Comparison of ENCODE assay signal across 8 mouse cellular contexts in the genomic region with DNA sequence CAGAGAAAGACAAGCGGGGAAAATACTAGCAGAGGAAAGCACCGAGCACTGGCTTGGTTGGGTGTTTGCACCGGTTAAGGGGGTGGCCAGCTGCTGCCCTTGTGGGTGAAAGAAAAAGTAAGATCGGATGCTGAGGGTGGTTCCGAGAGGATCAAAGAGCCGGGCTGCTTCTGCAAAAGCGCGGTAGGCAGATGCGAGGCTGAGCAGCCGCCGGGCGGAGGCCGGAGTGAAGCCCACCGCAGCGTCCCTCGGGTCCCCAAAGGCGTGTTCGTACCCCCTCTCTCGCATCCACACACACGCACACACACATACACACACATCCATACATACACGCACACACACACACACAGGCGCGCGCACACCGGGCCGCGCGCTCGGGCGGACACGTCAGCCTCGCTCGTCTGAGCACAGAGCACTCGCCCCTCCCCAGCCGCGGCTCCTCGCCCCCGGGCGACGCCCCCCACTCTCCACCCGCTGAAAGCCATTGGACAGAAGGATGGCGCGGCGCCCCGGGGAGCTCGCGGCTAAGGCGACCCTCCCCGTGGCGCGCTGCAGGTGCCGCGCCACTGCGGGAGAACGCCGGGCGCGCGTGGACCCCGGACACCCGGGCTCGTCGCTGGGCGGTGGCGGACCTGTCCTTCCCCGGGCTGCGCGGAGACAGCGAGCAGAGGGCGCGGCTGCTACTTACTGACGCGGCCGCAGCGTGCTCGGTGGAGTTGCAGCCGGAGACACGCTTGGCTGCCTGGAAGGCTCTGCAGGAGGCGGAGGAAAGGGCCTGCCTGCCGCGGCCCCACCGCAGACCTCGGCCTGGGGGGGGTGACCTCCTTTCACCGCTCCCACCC. TPM values are rescaled to one million over a fixed set of nuclear protein-coding genes. Genes with fewer than 3 reads are reported as not detected.
DNase-seq lines count a peak whose midpoint lies in the region; ATAC-seq and TF ChIP-seq lines count a peak whose summit lies in the region.

No protein-coding gene starts in this region.

- peak overlapping the region; percentile 14; the same call in 1 of the 2 replicates for H3K27ac ChIP-seq in kidney, embryonic 15.5 days
- H3K27ac ChIP-seq in forebrain, embryonic 15.5 days (replicated peaks), result peak overlapping the region; percentile 97
- H3K27ac ChIP-seq in kidney, embryonic 16.5 days (ENCODE audit: low read length), result no peak overlapping the region
- no peak overlapping the region for H3K27ac ChIP-seq in liver, embryonic 12.5 days
- H3K27ac ChIP-seq in olfactory bulb, adult 2 months (ENCODE audit: insufficient read depth, low read depth, low read length), result peak overlapping the region; percentile 95

- H3K4me2 ChIP-seq in kidney, embryonic 15.5 days, result peak overlapping the region; percentile 94
- peak overlapping the region; percentile 93 for H3K4me2 ChIP-seq in forebrain, embryonic 15.5 days (replicated peaks)
- peak overlapping the region; percentile 98 for H3K4me2 ChIP-seq in kidney, embryonic 16.5 days (replicated peaks; ENCODE audit: low read depth, low read length)
- peak overlapping the region; percentile 75 for H3K4me2 ChIP-seq in liver, embryonic 12.5 days

- TF ChIP-seq CTCF in olfactory bulb, adult 2 months (IDR thresholded peaks at IDR 0.05; ENCODE audit: insufficient read depth, low read depth, low read length), result no peak

- TF ChIP-seq POLR2A in olfactory bulb, adult 2 months (IDR thresholded peaks at IDR 0.05; ENCODE audit: insufficient read depth, low read depth, low read length), result no peak; the same call in none of the 2 replicates

- peaks cover 74% of the 10 kb centered on the region for H3K27me3 ChIP-seq in kidney, embryonic 15.5 days
- H3K27me3 ChIP-seq in forebrain, embryonic 15.5 days, result no peaks in the 10 kb centered on the region
- H3K27me3 ChIP-seq in kidney, embryonic 16.5 days (ENCODE audit: insufficient read depth, low read length), result peaks cover 62% of the 10 kb centered on the region
- peaks cover 79% of the 10 kb centered on the region for H3K27me3 ChIP-seq in liver, embryonic 12.5 days (replicated peaks)

- H3K36me3 ChIP-seq in kidney, embryonic 15.5 days, result no peaks in the 10 kb centered on the region
- no peaks in the 10 kb centered on the region for H3K36me3 ChIP-seq in forebrain, embryonic 15.5 days
- H3K36me3 ChIP-seq in kidney, embryonic 16.5 days (ENCODE audit: insufficient read depth, low read length), result no peaks in the 10 kb centered on the region
- H3K36me3 ChIP-seq in liver, embryonic 12.5 days, result no peaks in the 10 kb centered on the region

- WGBS in kidney, embryonic 15.5 days, result under 1% methylated on average over 82 of the region's 84 CpGs
- WGBS in forebrain, embryonic 15.5 days, result under 1% methylated on average over 78 of the region's 84 CpGs
- WGBS in kidney, embryonic 16.5 days, result under 1% methylated on average over 75 of the region's 84 CpGs
- WGBS in liver, embryonic 12.5 days (ENCODE audit: insufficient replicate concordance), result under 1% methylated on average over 81 of the region's 84 CpGs
- WGBS in olfactory bulb, adult 2 months, result under 1% methylated on average over 82 of the region's 84 CpGs

- peak; percentile 93 for ATAC-seq in kidney, embryonic 15.5 days (replicated peaks; ENCODE audit: low FRiP score)
- peak; percentile 86 for ATAC-seq in forebrain, embryonic 15.5 days (replicated peaks)
- ATAC-seq in kidney, embryonic 16.5 days (ENCODE audit: low FRiP score, low TSS enrichment), result peak; percentile 92
- ATAC-seq in liver, embryonic 12.5 days, result 0 out of 2 replicates have a peak, but pooled peaks have one; percentile 32

- peak overlapping the region; percentile 63 for H3K4me3 ChIP-seq in kidney, embryonic 15.5 days (replicated peaks)
- H3K4me3 ChIP-seq in forebrain, embryonic 15.5 days, result peak overlapping the region; percentile 80
- H3K4me3 ChIP-seq in kidney, embryonic 16.5 days (ENCODE audit: low read length), result peak overlapping the region; percentile 78
- H3K4me3 ChIP-seq in liver, embryonic 12.5 days, result peak overlapping the region; percentile 54
- peak overlapping the region; percentile 81 for H3K4me3 ChIP-seq in olfactory bulb, adult 2 months (ENCODE audit: insufficient read depth, low read depth, low read length)

- peak overlapping the region; percentile 51 for H3K9ac ChIP-seq in kidney, embryonic 15.5 days
- peak overlapping the region; percentile 84 for H3K9ac ChIP-seq in forebrain, embryonic 15.5 days (replicated peaks)
- peak overlapping the region; percentile 76 for H3K9ac ChIP-seq in kidney, embryonic 16.5 days (replicated peaks; ENCODE audit: low read length)
- no peak overlapping the region for H3K9ac ChIP-seq in liver, embryonic 12.5 days

- H3K4me1 ChIP-seq in kidney, embryonic 15.5 days, result peaks cover 25% of the 10 kb centered on the region
- H3K4me1 ChIP-seq in forebrain, embryonic 15.5 days, result peaks cover 65% of the 10 kb centered on the region
- 0 out of 2 replicates have a peak, but pooled peaks cover 3% of the 10 kb centered on the region for H3K4me1 ChIP-seq in kidney, embryonic 16.5 days (ENCODE audit: insufficient read depth, low read length)
- H3K4me1 ChIP-seq in liver, embryonic 12.5 days, result 0 out of 2 replicates have a peak, but pooled peaks cover 3% of the 10 kb centered on the region
- peaks cover 20% of the 10 kb centered on the region for H3K4me1 ChIP-seq in olfactory bulb, adult 2 months (ENCODE audit: control insufficient read depth, insufficient read depth, low read length)

- H3K9me3 ChIP-seq in kidney, embryonic 15.5 days (replicated peaks), result no peaks in the 10 kb centered on the region
- no peaks in the 10 kb centered on the region for H3K9me3 ChIP-seq in forebrain, embryonic 15.5 days
- no peaks in the 10 kb centered on the region for H3K9me3 ChIP-seq in kidney, embryonic 16.5 days (ENCODE audit: low read length)
- H3K9me3 ChIP-seq in liver, embryonic 12.5 days (replicated peaks), result no peaks in the 10 kb centered on the region

- DNase-seq in kidney, adult 18-20 months, result no peak
- DNase-seq in brain, embryonic 18.5 days (ENCODE audit: low read depth, low spot score), result peak; percentile 82
- DNase-seq in urinary bladder, postnatal 10 days (ENCODE audit: low spot score), result no peak

RNA-seq across cellular contexts. Expression of gene Kcnk10, which starts 3.5 kb away (rescaled TPM):
- polyA plus RNA-seq in kidney, embryonic 15.5 days (2015; fragmentation: Nextera tagmentation; extraction: Ambion mirVana), result 0.90 and 1.5 TPM in 2 replicates
- polyA plus RNA-seq in forebrain, embryonic 15.5 days (2015; fragmentation: Nextera tagmentation; extraction: Ambion mirVana), result 51.7 and 52.1 TPM in 2 replicates
- 1.0 and 1.6 TPM in 2 replicates for polyA plus RNA-seq in kidney, embryonic 16.5 days (2015; fragmentation: Nextera tagmentation; extraction: Ambion mirVana)
- not detected in 2 replicates for polyA plus RNA-seq in liver, embryonic 12.5 days (2016; fragmentation: Nextera tagmentation; extraction: Ambion mirVana)
- polyA plus RNA-seq in olfactory bulb, adult 2 months (2012; ENCODE audit: insufficient read depth, insufficient read length, low replicate concordance, missing spikeins), result 50.8 TPM in 1 of 2 replicates, not detected in the other

RNA-seq across cellular contexts. Expression of gene Spata7, which starts 53.4 kb away (rescaled TPM):
- 17.5 and 18.0 TPM in 2 replicates for polyA plus RNA-seq in kidney, embryonic 15.5 days (2015; fragmentation: Nextera tagmentation; extraction: Ambion mirVana)
- 27.7 and 29.5 TPM in 2 replicates for polyA plus RNA-seq in forebrain, embryonic 15.5 days (2015; fragmentation: Nextera tagmentation; extraction: Ambion mirVana)
- polyA plus RNA-seq in kidney, embryonic 16.5 days (2015; fragmentation: Nextera tagmentation; extraction: Ambion mirVana), result 14.7 and 20.0 TPM in 2 replicates
- polyA plus RNA-seq in liver, embryonic 12.5 days (2016; fragmentation: Nextera tagmentation; extraction: Ambion mirVana), result 4.2 and 4.3 TPM in 2 replicates
- not detected in 2 replicates for polyA plus RNA-seq in olfactory bulb, adult 2 months (2012; ENCODE audit: insufficient read depth, insufficient read length, low replicate concordance, missing spikeins)

Comparison
In these comparisons a context has a peak if more than half of its experiments do, and no peak if none do; other contexts are left out.
1. H3K27ac ChIP-seq: peak in kidney, embryonic 15.5 days (single experiment), forebrain, embryonic 15.5 days (single experiment) and olfactory bulb, adult 2 months (single experiment); none in kidney, embryonic 16.5 days (single experiment) and liver, embryonic 12.5 days (single experiment).
2. ATAC-seq: peak in every context shown above with its lines; median percentile 93 in kidney, embryonic 15.5 days; 92 in kidney, embryonic 16.5 days; 86 in forebrain, embryonic 15.5 days; 32 in liver, embryonic 12.5 days.
3. RNA of gene Kcnk10, which starts 3.5 kb away (polyA plus RNA-seq): 51.7 to 52.1 TPM in forebrain, embryonic 15.5 days and 50.8 TPM in olfactory bulb, adult 2 months; 1.0 to 1.6 TPM in kidney, embryonic 16.5 days, 0.90 to 1.5 TPM in kidney, embryonic 15.5 days and not detected in liver, embryonic 12.5 days; every median in the first group is over 10 times any median in the second.
4. Peak in every context shown above with its lines, with median percentiles within 50 percentile points of each other: H3K4me2 ChIP-seq and H3K4me3 ChIP-seq.